Mouse (Mus musculus): ENCODE results near the gene Sprn.

- no peak for TF ChIP-seq POLR2A (IDR thresholded peaks at IDR 0.05; ENCODE audit: borderline replicate concordance, extremely low read depth, insufficient read depth, insufficient read length, poor library complexity, severe bottlenecking)
- TF ChIP-seq CTCF (IDR thresholded peaks at IDR 0.05; ENCODE audit: borderline replicate concordance, extremely low read depth, insufficient read depth, insufficient read length), result no peak
These were observed 50.7 kb downstream of the Sprn start for GRCm38 (mm10) chr7:140104009-140104408.

Measured in brain, embryonic 14.5 days (tissue).